Mouse (Mus musculus) heart, embryonic 13.5 days (tissue): ENCODE data around the gene Cdiptos. TPM values are rescaled to one million over a fixed set of nuclear protein-coding genes. Genes with fewer than 3 reads are reported as not detected.

Experiments used
- ATAC-seq: fragments of 200-750 bp; cut with Nextera tagmentation; 2 replicates; pipeline ENCODE4 v1.8.0; 2017; ENCODE audit warnings: moderate TSS enrichment; ENCODE audit not compliant: insufficient number of reproducible peaks, low FRiP score, low TSS enrichment; ENCODE audit errors: extremely low read depth
- H3K27ac ChIP-seq: fragments of 300-500 bp; sonication (generic); replicated peaks from 2 replicates; pipeline ENCODE4 v1.5.1; 2015; ENCODE audit warnings: moderate library complexity, mild to moderate bottlenecking, inconsistent platforms
- H3K27me3 ChIP-seq: fragments of 300-500 bp; sonication (generic); replicated peaks from 2 replicates; pipeline ENCODE4 v1.6.1; 2015; ENCODE audit warnings: mild to moderate bottlenecking, inconsistent platforms
- H3K36me3 ChIP-seq: fragments of 300-500 bp; sonication (generic); 2 replicates; pipeline ENCODE4 v1.6.1; 2015; ENCODE audit warnings: mild to moderate bottlenecking, inconsistent platforms
- H3K4me1 ChIP-seq: fragments of 300-500 bp; sonication (generic); 2 replicates; pipeline ENCODE4 v1.6.1; 2015; ENCODE audit warnings: inconsistent platforms
- H3K4me2 ChIP-seq: fragments of 300-500 bp; sonication (generic); 2 replicates; pipeline ENCODE4 v1.6.1; 2015; ENCODE audit warnings: inconsistent platforms, mild to moderate bottlenecking, moderate library complexity
- H3K4me3 ChIP-seq: fragments of 300-500 bp; sonication (generic); 2 replicates; pipeline ENCODE4 v1.5.1; 2015; ENCODE audit warnings: moderate library complexity, mild to moderate bottlenecking, inconsistent platforms
- H3K9ac ChIP-seq: fragments of 300-500 bp; sonication (generic); 2 replicates; pipeline ENCODE4 v1.6.1; 2015; ENCODE audit warnings: inconsistent platforms, mild to moderate bottlenecking, moderate library complexity
- H3K9me3 ChIP-seq: fragments of 300-500 bp; sonication (generic); 2 replicates; pipeline ENCODE4 v1.6.1; 2016; ENCODE audit warnings: inconsistent platforms
- WGBS: fragments of 180-500 bp; shearing (Covaris S2); methylation state at CpG from one replicate; pipeline ENCODE4 v1.1.7; 2015; ENCODE audit warnings: mixed read lengths; 5-methylcytosine and 5-hydroxymethylcytosine counted together
- polyA plus RNA-seq: library from polyadenylated mRNA; unstranded; fragments of >200 nt; fragmentation: Nextera tagmentation; extraction: Ambion mirVana; gene quantifications from 2 replicates; pipeline ENCODE4 v1.2.1, GENCODE M21; 2015

Gene Cdiptos
- polyA plus RNA-seq, 1 experiment from 2014 or later = 0.59 TPM

DNA sequence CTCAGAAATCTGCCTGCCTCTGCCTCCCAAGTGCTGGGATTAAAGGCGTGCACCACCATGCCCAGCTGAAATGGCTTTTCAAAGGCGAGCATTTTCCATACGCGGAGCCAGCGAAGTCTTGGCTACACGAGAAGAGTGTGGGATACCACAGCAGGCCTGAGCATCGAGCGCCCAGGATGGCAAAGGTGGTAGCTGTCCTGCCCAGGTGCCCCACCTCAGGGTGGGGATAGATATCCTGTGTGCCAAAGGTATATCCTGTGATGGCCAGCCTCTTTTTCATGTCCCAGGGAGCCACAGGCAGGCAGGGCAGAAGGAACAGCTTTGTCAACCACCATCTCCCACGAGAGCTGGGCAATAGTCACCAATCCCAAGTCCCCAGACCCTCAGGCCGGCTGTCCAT is 36.9 kb upstream of the Cdiptos start:
- Histone ChIP-seq H3K36me3 (peaks cover 32% of the 10 kb centered on the region), H3K4me1 (peaks cover 51% of the 10 kb centered on the region), H3K4me3 (no peak overlapping the region), H3K9me3 (no peaks in the 10 kb centered on the region), H3K4me2 (no peak overlapping the region), H3K27ac (no peak overlapping the region), H3K9ac (no peak overlapping the region), H3K27me3 (no peaks in the 10 kb centered on the region)
- 94% methylated on average over 10 of the region's 10 CpGs for WGBS
- no peak for ATAC-seq

DNA sequence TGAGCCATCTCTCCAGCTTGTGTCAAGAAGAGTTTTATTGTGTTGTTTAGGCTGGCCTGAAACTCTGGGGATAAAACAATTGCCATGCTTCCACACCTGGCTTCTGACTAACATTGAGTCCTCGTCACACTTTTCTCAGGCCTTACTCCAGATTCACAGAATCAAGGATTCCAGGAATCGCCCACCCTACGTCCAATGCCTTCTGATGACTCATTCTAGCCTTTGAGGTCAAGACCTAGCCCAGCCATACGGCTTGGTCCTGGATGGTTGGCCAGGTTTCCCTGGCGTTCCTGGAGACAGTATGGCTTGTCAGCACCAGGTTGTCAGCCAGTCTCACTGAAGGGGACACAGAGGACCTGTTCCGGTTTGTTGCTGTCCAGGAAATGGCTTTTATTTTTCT is 36.5 kb upstream of the Cdiptos start:
- H3K36me3 ChIP-seq = peaks cover 32% of the 10 kb centered on the region
- 68% methylated on average over 6 of the region's 6 CpGs for WGBS
- no peak overlapping the region for H3K27ac ChIP-seq
- no peak for ATAC-seq
- no peak overlapping the region for H3K9ac ChIP-seq
- H3K4me2 ChIP-seq = no peak overlapping the region
- no peak overlapping the region for H3K4me3 ChIP-seq
- peaks cover 47% of the 10 kb centered on the region for H3K4me1 ChIP-seq
- H3K9me3 ChIP-seq = no peaks in the 10 kb centered on the region
- no peaks in the 10 kb centered on the region for H3K27me3 ChIP-seq

DNA sequence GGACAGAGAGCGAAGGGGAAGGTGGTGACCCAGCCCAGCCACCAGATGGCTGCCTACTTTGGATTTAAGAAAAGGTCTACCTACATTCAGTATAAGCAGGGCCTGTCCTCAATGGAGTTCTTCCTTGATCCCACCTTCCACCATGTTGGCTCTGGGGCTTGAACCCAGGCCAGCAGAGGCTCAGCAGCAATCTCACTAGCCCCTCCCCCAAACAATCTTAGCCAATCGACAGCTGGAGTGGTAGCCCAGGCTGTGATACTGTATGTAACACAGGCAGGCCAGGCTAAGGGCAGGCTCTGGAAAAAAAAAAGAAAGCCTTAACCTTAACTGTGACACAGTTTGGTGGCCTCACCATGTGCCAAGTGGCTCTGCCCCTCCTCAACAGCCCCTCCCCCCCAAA is 35.8 kb upstream of the Cdiptos start:
- Histone ChIP-seq H3K9ac (no peak overlapping the region), H3K4me3 (no peak overlapping the region), H3K27me3 (no peaks in the 10 kb centered on the region), H3K9me3 (no peaks in the 10 kb centered on the region), H3K4me1 (peaks cover 46% of the 10 kb centered on the region), H3K27ac (no peak overlapping the region), H3K36me3 (peaks cover 32% of the 10 kb centered on the region), H3K4me2 (no peak overlapping the region)
- 68% methylated on average over 2 of the region's 2 CpGs for WGBS
- no peak for ATAC-seq

DNA sequence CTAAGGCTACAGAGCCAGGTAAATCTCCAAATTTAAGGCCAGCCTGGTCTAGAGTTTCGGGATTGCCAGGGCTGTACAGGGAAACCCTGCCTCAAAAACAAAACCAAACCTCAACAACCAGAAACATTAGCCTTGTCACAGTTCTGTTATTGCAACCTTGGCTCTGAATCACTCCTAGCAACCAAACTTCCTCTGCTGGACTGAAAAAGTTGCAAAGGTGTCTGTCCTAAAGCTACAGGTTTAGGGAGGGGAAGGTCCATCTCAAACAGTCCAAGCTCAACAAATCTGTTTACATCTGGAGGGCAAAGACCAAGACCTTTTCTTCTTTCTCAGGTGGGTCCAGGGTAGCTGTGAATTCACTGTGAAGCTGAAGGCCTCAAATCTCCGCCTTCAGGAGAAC is 35.2 kb upstream of the Cdiptos start:
- no peak overlapping the region for H3K4me3 ChIP-seq
- no peak overlapping the region for H3K9ac ChIP-seq
- H3K36me3 ChIP-seq = peaks cover 32% of the 10 kb centered on the region
- no peaks in the 10 kb centered on the region for H3K27me3 ChIP-seq
- H3K4me2 ChIP-seq = no peak overlapping the region
- H3K9me3 ChIP-seq = no peaks in the 10 kb centered on the region
- peaks cover 48% of the 10 kb centered on the region for H3K4me1 ChIP-seq
- WGBS = 94% methylated on average over 2 of the region's 2 CpGs
- no peak overlapping the region for H3K27ac ChIP-seq
- ATAC-seq = no peak

DNA sequence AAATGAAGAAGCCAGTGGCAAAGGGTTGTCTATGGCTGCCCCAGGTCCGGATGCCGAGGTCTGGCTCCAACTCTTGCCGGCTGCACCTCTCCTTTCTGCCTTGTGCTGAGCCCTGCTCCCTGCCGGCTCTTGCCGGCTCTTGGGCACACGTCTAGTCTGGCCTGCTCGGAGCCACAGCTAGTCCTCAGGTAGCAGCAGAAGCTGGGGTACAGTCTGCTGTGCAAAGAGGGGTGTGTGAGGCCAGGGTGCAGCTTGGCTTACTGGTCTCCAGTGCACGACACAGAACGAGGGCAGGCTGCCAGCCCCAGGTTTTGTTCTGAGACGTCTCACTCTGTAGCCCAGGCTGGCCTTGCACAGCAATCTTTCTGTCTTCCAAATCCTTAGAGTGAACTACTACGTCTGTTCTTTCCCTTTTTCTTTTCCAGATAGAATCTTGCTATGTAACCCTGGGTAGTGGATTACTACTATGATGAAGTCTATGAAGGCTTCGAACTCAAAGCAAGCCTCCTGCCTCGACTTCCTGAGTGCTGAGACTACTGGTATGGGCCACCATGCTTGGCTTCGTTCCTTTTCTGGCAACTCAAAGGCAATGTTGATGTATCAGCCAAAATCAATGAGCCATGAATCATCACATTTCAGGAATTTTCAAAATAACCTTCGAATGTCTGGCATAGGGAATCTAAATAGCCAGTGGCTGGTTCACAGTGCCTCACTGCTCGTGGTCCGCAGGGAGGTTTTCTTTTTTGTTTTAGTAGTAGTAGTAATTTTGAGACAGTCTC is 33.6 kb upstream of the Cdiptos start:
- H3K9ac ChIP-seq = peak overlapping the region; percentile 56; the same call in 1 of the 2 replicates
- peaks cover 22% of the 10 kb centered on the region for H3K36me3 ChIP-seq
- no peak for ATAC-seq
- H3K27me3 ChIP-seq = no peaks in the 10 kb centered on the region
- 82% methylated on average over 17 of the region's 17 CpGs for WGBS
- H3K4me3 ChIP-seq = no peak overlapping the region
- no peak overlapping the region for H3K4me2 ChIP-seq
- peak overlapping the region; percentile 84 for H3K27ac ChIP-seq
- peaks cover 35% of the 10 kb centered on the region for H3K4me1 ChIP-seq
- H3K9me3 ChIP-seq = no peaks in the 10 kb centered on the region

DNA sequence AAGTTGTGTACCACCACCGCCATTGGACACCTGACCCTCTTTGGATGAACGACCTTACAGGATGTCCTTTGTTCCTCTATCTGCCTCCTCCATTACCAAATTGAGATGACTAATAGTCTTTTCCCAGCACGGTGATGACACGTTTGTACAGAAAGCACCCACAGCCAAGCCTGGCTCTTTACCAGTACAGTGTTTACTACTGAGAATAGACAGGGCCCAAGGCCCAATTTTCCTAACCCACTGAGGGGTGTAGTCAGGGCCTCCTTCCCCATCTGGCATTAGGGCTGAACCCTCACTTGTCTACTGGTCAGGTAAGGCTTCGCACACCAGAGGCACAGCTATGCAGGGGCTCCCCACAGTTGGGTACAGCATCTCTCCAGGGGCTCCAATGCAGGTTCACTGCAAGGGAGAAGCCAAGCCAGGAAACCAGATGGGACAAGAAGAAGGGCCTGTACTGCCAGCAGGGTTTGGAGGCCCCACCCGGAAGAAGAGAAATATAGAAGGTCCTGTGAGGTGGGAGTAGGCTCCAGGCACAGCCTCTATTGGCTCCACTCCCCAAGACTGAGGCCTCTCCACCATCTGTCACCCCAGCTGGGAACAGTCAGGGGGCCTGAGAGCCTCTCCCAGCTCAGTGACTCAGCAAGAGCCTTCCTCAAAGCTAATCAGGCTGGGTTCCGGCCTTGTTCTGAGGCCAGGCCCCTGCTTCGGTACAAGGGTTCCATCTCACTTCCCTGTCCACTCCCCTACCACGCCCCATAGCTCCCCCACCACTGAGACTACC is 32.5 kb upstream of the Cdiptos start:
- H3K4me3 ChIP-seq = no peak overlapping the region
- peaks cover 24% of the 10 kb centered on the region for H3K4me1 ChIP-seq
- peak overlapping the region; percentile 84 for H3K27ac ChIP-seq
- ATAC-seq = no peak; the same call in none of the 2 replicates
- no peaks in the 10 kb centered on the region for H3K27me3 ChIP-seq
- peaks cover 19% of the 10 kb centered on the region for H3K36me3 ChIP-seq
- peak overlapping the region; percentile 56 for H3K9ac ChIP-seq
- H3K4me2 ChIP-seq = no peak overlapping the region; the same call in 1 of the 2 replicates
- WGBS = 36% methylated on average over 9 of the region's 9 CpGs
- H3K9me3 ChIP-seq = no peaks in the 10 kb centered on the region

DNA sequence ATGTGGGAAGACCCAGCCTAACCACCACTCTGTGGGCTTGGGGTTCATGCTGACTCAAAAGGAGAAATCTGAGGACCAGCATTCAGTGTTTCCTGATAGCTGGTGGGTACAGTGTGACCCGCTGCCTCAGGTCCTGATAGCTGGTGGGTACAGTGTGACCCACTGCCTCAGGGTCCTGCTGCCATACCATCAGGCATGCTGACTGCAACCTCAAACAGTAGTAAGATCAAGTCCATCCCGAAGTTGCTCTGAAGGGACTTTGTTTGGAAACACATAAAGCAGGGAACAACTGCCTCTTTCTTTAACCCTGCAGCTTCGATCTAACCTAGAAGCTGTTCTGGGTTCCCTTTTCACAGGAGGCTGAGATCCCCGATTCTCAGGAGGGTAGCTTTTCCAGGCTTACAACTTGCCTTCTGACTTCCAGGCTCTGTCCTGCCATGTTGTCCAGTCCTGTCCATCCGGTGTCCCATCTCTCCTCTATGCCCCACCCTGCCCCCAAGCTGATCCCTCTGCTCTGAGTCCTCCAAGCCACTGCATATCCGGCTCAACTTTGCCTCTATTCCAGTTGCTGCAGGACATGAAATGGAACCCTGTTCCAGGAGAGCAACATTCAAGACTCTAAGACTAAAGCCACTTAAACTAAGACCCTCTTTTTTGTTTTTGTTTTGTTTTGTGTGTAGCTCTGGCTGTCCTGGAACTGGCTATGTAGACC is 31.6 kb upstream of the Cdiptos start:
- 83% methylated on average over 6 of the region's 6 CpGs for WGBS
- Histone ChIP-seq H3K4me1 (peaks cover 22% of the 10 kb centered on the region), H3K27ac (peak overlapping the region; percentile 84; the same call in 1 of the 2 replicates), H3K27me3 (no peaks in the 10 kb centered on the region), H3K36me3 (peaks cover 10% of the 10 kb centered on the region), H3K4me2 (no peak overlapping the region), H3K9me3 (no peaks in the 10 kb centered on the region), H3K4me3 (no peak overlapping the region), H3K9ac (no peak overlapping the region)
- no peak for ATAC-seq

DNA sequence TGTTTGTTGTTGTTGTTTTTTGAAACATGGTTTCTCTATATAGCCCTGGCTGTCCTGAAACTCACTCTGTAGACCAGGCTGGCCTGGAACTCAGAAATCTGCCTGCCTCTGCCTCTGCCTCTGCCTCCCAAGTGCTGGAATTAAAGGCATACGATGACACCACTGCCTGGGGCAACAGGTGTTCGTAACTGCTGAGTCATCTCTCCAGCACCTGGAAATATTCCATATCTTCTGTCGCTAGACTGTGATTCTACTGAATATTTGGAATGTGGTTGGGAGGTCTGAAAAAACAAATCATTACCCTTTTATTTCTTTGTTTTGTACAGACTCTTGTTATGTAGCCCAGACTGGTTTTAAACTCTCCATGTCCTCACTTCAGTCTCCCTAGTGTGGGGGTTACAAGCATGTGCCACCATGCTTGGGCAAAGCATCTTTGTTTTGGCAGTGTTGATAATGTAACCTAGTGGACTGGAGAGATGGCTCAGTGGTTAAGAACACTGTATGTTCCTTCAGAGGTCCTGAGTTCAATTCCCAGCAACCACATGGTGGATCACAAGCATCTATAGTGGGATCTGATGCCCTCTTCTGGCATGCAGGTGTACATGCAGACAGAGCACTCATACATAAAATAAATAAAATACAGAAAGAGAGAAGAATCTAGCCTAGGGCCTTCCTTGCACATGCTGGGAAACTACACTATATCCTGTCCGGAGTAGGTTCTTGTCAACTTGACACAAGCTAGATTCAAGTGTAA is 28.4 kb upstream of the Cdiptos start:
- no peaks in the 10 kb centered on the region for H3K9me3 ChIP-seq
- H3K27ac ChIP-seq = no peak overlapping the region
- no peaks in the 10 kb centered on the region for H3K27me3 ChIP-seq
- no peak overlapping the region for H3K4me3 ChIP-seq
- peaks cover 20% of the 10 kb centered on the region for H3K4me1 ChIP-seq
- ATAC-seq = no peak
- no peaks in the 10 kb centered on the region for H3K36me3 ChIP-seq
- no peak overlapping the region for H3K4me2 ChIP-seq
- WGBS = 85% methylated on average over 4 of the region's 4 CpGs
- no peak overlapping the region for H3K9ac ChIP-seq

DNA sequence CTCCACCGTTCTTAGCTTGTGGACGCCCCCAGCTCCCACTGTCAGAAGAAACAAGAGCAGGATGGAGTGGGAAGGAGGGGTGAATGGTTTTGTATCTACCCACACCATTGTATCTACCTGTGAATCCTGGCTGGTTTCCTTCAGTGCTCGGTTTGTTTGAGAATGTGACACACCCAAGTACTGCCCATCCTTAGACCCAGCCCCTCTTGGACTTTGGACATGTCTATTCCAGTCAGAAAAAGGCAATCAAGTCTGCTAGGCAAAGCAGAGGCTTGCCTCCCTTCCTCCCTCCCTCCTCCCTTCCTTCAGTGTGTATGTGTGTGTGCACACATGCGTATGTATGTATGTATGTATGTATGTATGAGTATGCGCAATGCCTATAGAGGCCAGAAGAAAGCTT is 27.7 kb upstream of the Cdiptos start:
- H3K4me2 ChIP-seq = no peak overlapping the region
- H3K27me3 ChIP-seq = no peaks in the 10 kb centered on the region
- WGBS = 85% methylated on average over 5 of the region's 5 CpGs
- peaks cover 13% of the 10 kb centered on the region for H3K4me1 ChIP-seq
- H3K36me3 ChIP-seq = no peaks in the 10 kb centered on the region
- no peaks in the 10 kb centered on the region for H3K9me3 ChIP-seq
- no peak overlapping the region for H3K4me3 ChIP-seq
- H3K9ac ChIP-seq = no peak overlapping the region
- no peak overlapping the region for H3K27ac ChIP-seq
- ATAC-seq = no peak

DNA sequence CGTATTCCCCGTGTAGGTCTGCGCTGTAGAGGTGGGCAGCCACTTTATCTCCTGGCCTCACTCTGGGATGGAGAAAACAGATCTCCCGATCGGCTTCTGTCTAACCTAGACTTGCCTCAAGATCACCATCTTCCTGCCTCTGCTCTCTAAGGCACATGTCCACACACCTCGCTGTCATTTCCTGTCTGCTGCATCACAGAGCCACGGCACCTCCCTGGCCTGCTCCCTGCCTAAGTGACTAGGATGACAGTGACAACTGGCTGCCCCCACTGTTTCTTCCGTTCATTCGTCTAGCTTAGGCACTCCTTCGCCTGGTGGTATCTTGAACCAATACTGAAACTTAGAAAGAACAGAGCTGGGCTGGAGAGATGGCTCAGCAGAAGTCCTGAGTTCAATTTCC is 23.7 kb upstream of the Cdiptos start:
- peaks cover 22% of the 10 kb centered on the region for H3K36me3 ChIP-seq
- H3K4me3 ChIP-seq = no peak overlapping the region
- no peaks in the 10 kb centered on the region for H3K27me3 ChIP-seq
- no peak for ATAC-seq
- H3K9ac ChIP-seq = no peak overlapping the region
- H3K4me2 ChIP-seq = no peak overlapping the region
- 0 out of 2 replicates have a peak, but pooled peaks cover 3% of the 10 kb centered on the region for H3K9me3 ChIP-seq
- 62% methylated on average over 10 of the region's 10 CpGs for WGBS
- no peak overlapping the region for H3K27ac ChIP-seq
- H3K4me1 ChIP-seq = no peaks in the 10 kb centered on the region

DNA sequence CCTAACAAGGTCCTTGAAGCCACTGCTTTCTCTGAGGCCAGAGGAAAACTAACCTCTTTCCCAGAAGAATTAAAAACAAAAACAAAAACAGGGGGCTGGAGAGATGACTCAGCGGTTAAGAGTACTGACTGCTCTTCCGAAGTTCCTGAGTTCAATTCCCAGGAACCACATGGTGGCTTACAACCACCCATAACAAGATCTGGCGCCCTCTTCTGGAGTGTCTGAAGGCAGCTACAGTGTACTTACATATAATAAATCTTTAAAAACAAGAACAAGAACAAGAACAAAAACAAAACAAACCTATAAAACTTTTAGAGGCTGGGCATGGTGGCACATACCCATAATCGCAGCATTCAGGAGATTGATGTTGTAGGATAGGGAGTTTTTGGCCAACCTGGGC is 20.6 kb upstream of the Cdiptos start:
- Histone ChIP-seq H3K9ac (no peak overlapping the region), H3K4me3 (no peak overlapping the region), H3K27me3 (no peaks in the 10 kb centered on the region; the same call in 1 of the 2 replicates), H3K9me3 (0 out of 2 replicates have a peak, but pooled peaks cover 3% of the 10 kb centered on the region), H3K4me2 (no peak overlapping the region), H3K4me1 (no peaks in the 10 kb centered on the region), H3K36me3 (peaks cover 22% of the 10 kb centered on the region), H3K27ac (no peak overlapping the region)
- no peak for ATAC-seq
- 74% methylated on average over 4 of the region's 4 CpGs for WGBS
